Mouse (Mus musculus) MN1 (cell line): ENCODE results near the gene Prl5a1.

Experiments used
- DNase-seq: peaks from one replicate; pipeline ENCODE4 v3.0.0-alpha.2; 2016; ENCODE audit warnings: low spot score

The Prl5a1 gene

DNA sequence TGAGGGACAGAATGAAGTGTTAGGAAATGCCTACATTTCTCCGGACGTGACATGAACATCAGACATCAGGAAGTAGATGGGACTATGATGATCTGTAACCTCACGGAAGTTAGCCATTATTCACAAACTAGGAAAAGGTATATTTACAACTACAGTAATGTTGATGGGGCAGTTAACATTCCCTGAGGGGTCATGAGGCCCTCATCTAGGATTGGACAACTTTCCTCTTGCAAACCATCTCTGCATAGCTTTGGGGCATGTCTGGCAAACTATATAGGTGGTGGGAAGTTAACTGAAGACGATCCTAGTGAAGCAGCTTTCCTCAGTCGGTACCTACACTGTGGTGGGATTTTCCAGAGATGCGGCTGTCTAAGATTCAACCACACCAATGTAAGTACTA lies at the start of gene Prl5a1:
Prl5a1 (plus strand) TSS at position 301 of the 400 bp plus-strand sequence.
- DNase-seq, result no peak

DNA sequence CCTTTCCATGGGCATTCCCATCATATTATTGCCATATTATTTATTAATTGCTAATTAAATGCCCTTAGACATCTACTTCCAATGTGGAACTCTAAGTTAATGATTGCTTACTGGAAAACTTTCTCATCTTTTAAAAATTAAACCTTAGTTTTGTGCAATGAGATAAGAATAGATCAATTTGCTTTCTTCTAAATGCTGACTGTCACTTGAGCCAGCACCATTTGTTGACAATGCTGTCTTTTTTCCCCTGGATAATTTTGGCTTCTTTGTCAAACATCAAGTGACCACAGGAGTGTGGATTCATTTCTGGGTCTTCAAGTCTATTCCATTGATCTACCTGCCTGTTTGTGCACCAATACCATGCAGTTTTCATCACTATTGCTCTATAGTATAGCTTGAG lies 46.1 kb upstream of the Prl5a1 start:
- DNase-seq, result no peak

DNA sequence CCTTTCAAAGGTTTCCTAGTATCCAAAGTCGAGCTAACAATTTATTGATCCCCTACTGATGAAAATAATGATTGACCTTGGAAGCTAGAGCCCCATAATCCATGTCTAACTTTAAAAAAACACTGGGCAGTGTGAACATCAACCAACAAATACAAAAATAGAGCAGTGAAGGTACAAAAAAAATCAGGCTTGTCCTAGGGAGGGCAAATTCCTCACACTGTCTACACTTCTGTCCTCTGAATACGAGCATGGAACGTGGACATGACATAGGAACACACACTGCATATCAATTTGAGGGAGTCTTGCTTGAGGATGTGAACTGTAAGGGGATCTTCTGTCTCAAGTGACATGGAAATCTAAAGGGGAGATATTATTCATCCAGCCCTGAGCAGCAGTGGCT lies 33.7 kb upstream of the Prl5a1 start:
- DNase-seq, result no peak

DNA sequence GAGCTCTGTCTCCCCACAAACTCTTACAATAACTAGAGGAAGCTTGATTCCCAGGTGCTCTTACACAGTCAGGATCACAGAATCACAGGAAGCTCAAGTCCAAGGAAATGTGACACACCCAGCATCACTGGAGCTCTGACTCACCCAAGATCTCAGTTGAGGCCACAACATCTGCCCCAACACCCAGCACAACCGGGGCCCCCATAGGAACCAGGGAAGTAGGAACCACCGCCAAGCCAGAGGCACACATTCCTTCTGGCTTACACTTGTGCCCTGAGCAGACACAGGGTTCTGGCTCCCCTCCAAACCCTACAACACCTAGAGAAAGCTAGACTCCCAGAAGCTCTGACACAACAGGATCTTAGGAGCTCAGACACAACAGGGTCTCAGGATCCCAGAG lies 9.5 kb upstream of the Prl5a1 start:
- no peak for DNase-seq

DNA sequence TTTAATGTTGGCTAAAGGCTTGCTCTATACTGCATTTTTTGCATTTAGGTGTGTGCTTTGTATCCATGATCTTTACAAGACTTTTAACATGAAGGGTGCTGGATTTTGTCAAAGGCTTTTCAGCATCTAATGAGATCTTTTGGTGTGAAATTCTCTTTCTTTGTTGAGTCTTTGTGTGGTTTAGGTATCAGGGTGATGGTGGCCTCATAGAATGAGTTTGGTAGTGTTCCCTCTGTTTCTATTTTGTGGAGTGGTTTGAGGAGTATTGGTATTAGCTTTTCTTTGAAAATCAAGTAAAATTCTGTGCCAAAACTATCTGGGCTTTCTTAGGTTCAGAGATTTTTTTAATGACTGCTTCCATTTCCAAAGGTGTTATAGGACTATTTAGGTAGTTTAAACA lies 6.5 kb upstream of the Prl5a1 start:
- DNase-seq, result no peak
